11 mouse cellular contexts compared by ENCODE assay signal in genomic region chr16:90673507-90674354, GRCm38 (mm10). TPM values are rescaled to one million over a fixed set of nuclear protein-coding genes. Genes with fewer than 3 reads are reported as not detected.
DNase-seq lines count a peak whose midpoint lies in the region; TF ChIP-seq lines count a peak whose summit lies in the region.
"Had no signal": no experiment of that assay in that cellular context is flagged by ENCODE, and none has a peak within 500 bp of the region (broad histone marks: within the 10 kb centered on the region; RNA-seq: fewer than 3 reads in every experiment).

No protein-coding gene starts in this region.

- H3K9me3 ChIP-seq in midbrain, embryonic 10.5 days (replicated peaks) = peaks cover under 1% of the 10 kb centered on the region; the same call in 1 of the 2 replicates
- H3K9me3 ChIP-seq: intestine, embryonic 15.5 days; midbrain, embryonic 15.5 days had no signal

- peak; percentile 55 for DNase-seq in adrenal gland, postnatal 14 days
- DNase-seq in adrenal gland, adult 18-20 months (ENCODE audit: low spot score in 2 of 2) = no peak
- DNase-seq in layer of hippocampus, adult 2 months (ENCODE audit: low spot score in 2 of 2) = peak in 1 of 2 experiments; percentile 28
- no peak for DNase-seq in layer of hippocampus, postnatal 25 days (ENCODE audit: extremely low spot score in 1 of 2, low spot score in 1 of 2)
- peak; percentile 44 for DNase-seq in cerebellum, adult 11 months
- peak; percentile 41 to 67 for DNase-seq in layer of hippocampus, postnatal 14 days (ENCODE audit: low spot score in 2 of 2)
- no peak for DNase-seq in embryo, embryonic 11 days
- no peak for DNase-seq in midbrain, embryonic 10.5 days (ENCODE audit: low spot score)

- no peaks in the 10 kb centered on the region for H3K36me3 ChIP-seq in midbrain, embryonic 10.5 days
- H3K36me3 ChIP-seq: intestine, embryonic 15.5 days; midbrain, embryonic 15.5 days had no signal

- 89% methylated on average over 21 of the region's 21 CpGs for WGBS in midbrain, embryonic 10.5 days

- peak overlapping the region; percentile 71 for H3K27ac ChIP-seq in layer of hippocampus, adult 2 months
- no peak overlapping the region for H3K27ac ChIP-seq in midbrain, embryonic 10.5 days (replicated peaks)
- H3K27ac ChIP-seq: intestine, embryonic 15.5 days; liver, embryonic 14.5 days; midbrain, embryonic 15.5 days had no signal

- no peaks in the 10 kb centered on the region for H3K4me1 ChIP-seq in midbrain, embryonic 10.5 days
- H3K4me1 ChIP-seq: intestine, embryonic 15.5 days; midbrain, embryonic 15.5 days had no signal

- no peaks in the 10 kb centered on the region for H3K27me3 ChIP-seq in midbrain, embryonic 10.5 days (ENCODE audit: low read depth, poor library complexity, severe bottlenecking)
- H3K27me3 ChIP-seq: intestine, embryonic 15.5 days; midbrain, embryonic 15.5 days had no signal

- TF ChIP-seq CTCF in layer of hippocampus, adult 2 months (conservative IDR thresholded peaks at IDR 0.05) = peak; percentile 52

- peak overlapping the region; percentile 23; the same call in 1 of the 2 replicates for H3K4me3 ChIP-seq in layer of hippocampus, adult 2 months
- no peak overlapping the region for H3K4me3 ChIP-seq in midbrain, embryonic 10.5 days
- H3K4me3 ChIP-seq: intestine, embryonic 15.5 days; midbrain, embryonic 15.5 days had no signal

RNA-seq across cellular contexts. Expression of gene Mis18a, which starts 53.5 kb away (rescaled TPM):
- total RNA-seq in adrenal gland, postnatal 14 days (2021) = 7.4 and 8.6 TPM in 2 replicates
- total RNA-seq in adrenal gland, adult 18-20 months (2021) = 1 to 10 TPM; 3.4 to 5.8 TPM
- 1 to 10 TPM; 7.7 to 9.0 TPM for total RNA-seq in layer of hippocampus, adult 2 months (2021)
- total RNA-seq in layer of hippocampus, postnatal 25 days (2021) = 1 to 10 TPM; 7.1 to 9.0 TPM
- 1 to 10 TPM; 7.9 to 9.2 TPM for total RNA-seq in layer of hippocampus, postnatal 14 days (2021)
- polyA plus RNA-seq in midbrain, embryonic 10.5 days (2016; fragmentation: Nextera tagmentation; extraction: Ambion mirVana) = 87.7 and 106 TPM in 2 replicates

Comparison
In these comparisons a context has a peak if more than half of its experiments do, and no peak if none do; other contexts are left out.
1. DNase-seq: peak in adrenal gland, postnatal 14 days (single experiment), cerebellum, adult 11 months (single experiment) and layer of hippocampus, postnatal 14 days (2 of 2); none in adrenal gland, adult 18-20 months (0 of 2), layer of hippocampus, postnatal 25 days (0 of 2), embryo, embryonic 11 days (single experiment) and midbrain, embryonic 10.5 days (single experiment).